Mouse (Mus musculus): ENCODE measurements around the gene Panx2. TPM values are rescaled to one million over a fixed set of nuclear protein-coding genes. Genes with fewer than 3 reads are reported as not detected.

Gene Panx2
- total and polyA plus RNA-seq, 3 experiments, result 0.01 to 0.11 TPM; not detected in 1

DNA sequence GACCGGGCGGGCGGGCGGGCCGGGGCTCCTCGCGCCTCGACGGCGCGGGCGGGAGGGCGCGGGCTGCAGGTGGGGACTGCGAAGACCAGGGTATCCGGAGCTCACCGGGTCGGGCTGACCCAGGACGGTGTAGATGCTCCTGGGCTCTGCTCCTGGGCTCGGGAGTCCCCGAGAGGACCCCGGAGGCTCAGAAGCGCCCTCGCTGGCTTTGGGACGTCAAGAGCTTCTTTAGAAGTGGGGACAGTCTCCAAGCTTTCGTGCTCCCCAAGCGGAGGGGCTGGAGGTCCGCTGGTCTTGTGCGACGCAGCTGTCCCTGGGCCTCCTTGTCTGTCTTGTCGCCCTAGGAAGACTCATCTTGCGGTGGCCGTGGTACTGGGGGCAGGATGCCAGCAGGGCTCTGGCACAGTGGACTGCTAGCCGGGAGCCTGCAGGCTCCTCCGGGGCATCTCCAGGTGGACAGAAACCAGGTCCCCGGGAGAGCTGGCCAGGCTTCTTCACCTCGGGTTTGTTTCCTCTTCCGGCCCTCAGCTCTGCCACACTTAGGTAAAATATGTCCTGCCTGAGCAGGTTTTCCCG lies 16.7 kb downstream of the Panx2 start:
- H3K27me3 ChIP-seq (ENCODE audit: insufficient read depth, low read length), result peaks cover 21% of the 10 kb centered on the region
- TF ChIP-seq GATA1 (IDR thresholded peaks at IDR 0.05; ENCODE audit: borderline replicate concordance, low read length) (no peak), POLR2AphosphoS5 (IDR thresholded peaks at IDR 0.05; ENCODE audit: insufficient replicate concordance, low read depth, low read length) (no peak), GATA2 (IDR thresholded peaks at IDR 0.05; ENCODE audit: borderline replicate concordance, low read depth, low read length) (no peak), CTCF (IDR thresholded peaks at IDR 0.05; ENCODE audit: low read depth, low read length) (no peak), TAL1 (conservative IDR thresholded peaks at IDR 0.05; ENCODE audit: low read depth, low read length) (no peak)
- DNase-seq (ENCODE audit: low spot score) (peak; percentile 38), ATAC-seq (ENCODE audit: extremely low read depth, insufficient number of reproducible peaks, low FRiP score, poor library complexity, severe bottlenecking) (no peak)
- peak overlapping the region; percentile 82 for H3K4me3 ChIP-seq (ENCODE audit: low read depth, low read length)
- peaks cover 63% of the 10 kb centered on the region for H3K4me1 ChIP-seq (ENCODE audit: insufficient read depth, low read depth, low read length)
- H3K9me3 ChIP-seq (replicated peaks), result no peaks in the 10 kb centered on the region
- H3K36me3 ChIP-seq (replicated peaks), result peaks cover 29% of the 10 kb centered on the region

DNA sequence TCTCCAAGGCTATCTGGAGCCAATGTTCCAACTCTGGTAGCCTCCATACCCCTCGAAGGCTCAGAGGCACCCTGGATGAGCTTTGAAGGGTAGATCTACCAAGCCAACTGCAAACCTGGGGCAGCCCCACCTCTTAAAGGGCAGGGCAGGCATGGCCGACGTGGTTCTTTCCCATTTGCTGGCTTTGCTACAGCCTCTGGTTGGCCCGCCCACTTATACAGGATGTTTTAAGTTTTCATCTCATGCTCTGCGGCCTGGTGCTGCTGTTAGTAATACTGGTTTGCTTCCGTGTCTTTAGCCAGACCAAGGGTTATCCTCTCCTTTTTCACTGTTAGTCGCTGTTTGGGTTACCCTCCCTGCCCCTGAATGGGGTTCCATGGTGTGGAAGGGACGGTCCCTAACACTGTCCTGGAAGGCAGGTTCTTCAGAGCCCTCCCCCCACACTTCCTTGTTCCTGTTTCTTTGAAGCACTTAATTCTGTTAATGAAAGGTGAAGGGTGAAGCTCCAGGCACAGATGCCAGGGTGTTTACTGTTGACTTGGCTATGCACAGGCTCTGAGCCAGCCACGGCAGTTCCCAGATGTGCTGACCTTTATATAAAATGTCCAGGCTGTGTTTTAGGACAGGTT lies 18.8 kb downstream of the Panx2 start:
- peaks cover 65% of the 10 kb centered on the region for H3K4me1 ChIP-seq (ENCODE audit: insufficient read depth, low read depth, low read length)
- H3K4me3 ChIP-seq (ENCODE audit: low read depth, low read length), result peak overlapping the region; percentile 65

DNA sequence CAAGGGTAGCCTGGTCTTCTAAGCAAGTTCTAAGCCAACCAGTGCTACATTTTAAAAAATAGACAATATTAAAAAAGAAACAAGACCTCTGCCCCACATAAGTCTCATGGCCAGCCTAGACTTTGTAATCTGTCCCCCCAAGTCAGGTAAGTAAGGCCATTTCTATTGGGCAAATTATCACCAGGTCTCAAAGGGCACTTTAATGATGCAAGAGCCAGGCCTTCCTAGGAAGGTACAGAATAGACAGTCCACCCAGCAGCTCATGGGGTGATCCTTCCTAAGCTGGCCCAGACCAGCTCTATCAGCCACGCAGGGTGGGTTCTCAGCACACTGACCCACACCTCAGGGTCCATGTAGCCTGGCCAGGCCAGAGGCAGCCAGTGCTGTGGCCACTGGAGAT lies 24.4 kb downstream of the Panx2 start:
- DNase-seq (ENCODE audit: low spot score) (no peak), ATAC-seq (ENCODE audit: extremely low read depth, insufficient number of reproducible peaks, low FRiP score, poor library complexity, severe bottlenecking) (no peak)
- no peaks in the 10 kb centered on the region for H3K27me3 ChIP-seq (ENCODE audit: insufficient read depth, low read length)
- peaks cover 28% of the 10 kb centered on the region for H3K4me1 ChIP-seq (ENCODE audit: insufficient read depth, low read depth, low read length)
- no peaks in the 10 kb centered on the region for H3K9me3 ChIP-seq (replicated peaks)
- H3K4me3 ChIP-seq (ENCODE audit: low read depth, low read length), result no peak overlapping the region
- peaks cover 91% of the 10 kb centered on the region for H3K36me3 ChIP-seq (replicated peaks)
- TF ChIP-seq GATA2 (IDR thresholded peaks at IDR 0.05; ENCODE audit: borderline replicate concordance, low read depth, low read length), result no peak
- no peak for TF ChIP-seq GATA1 (IDR thresholded peaks at IDR 0.05; ENCODE audit: borderline replicate concordance, low read length)
- TF ChIP-seq POLR2AphosphoS5 (IDR thresholded peaks at IDR 0.05; ENCODE audit: insufficient replicate concordance, low read depth, low read length), result no peak
- TF ChIP-seq TAL1 (conservative IDR thresholded peaks at IDR 0.05; ENCODE audit: low read depth, low read length), result no peak
- no peak for TF ChIP-seq CTCF (IDR thresholded peaks at IDR 0.05; ENCODE audit: low read depth, low read length)

More for the DNA sequence above, 18.8 kb downstream of the Panx2 start:
- ATAC-seq (ENCODE audit: extremely low read depth, insufficient number of reproducible peaks, low FRiP score, poor library complexity, severe bottlenecking), result peak; percentile 76
- peak; percentile 89 for DNase-seq (ENCODE audit: low spot score)
- Histone ChIP-seq H3K36me3 (replicated peaks) (peaks cover 50% of the 10 kb centered on the region), H3K27me3 (ENCODE audit: insufficient read depth, low read length) (peaks cover 6% of the 10 kb centered on the region; the same call in 1 of the 2 replicates), H3K9me3 (replicated peaks) (no peaks in the 10 kb centered on the region)
- no peak for TF ChIP-seq TAL1 (conservative IDR thresholded peaks at IDR 0.05; ENCODE audit: low read depth, low read length)
- TF ChIP-seq GATA1 (IDR thresholded peaks at IDR 0.05; ENCODE audit: borderline replicate concordance, low read length), result no peak
- TF ChIP-seq CTCF (IDR thresholded peaks at IDR 0.05; ENCODE audit: low read depth, low read length), result no peak

DNA sequence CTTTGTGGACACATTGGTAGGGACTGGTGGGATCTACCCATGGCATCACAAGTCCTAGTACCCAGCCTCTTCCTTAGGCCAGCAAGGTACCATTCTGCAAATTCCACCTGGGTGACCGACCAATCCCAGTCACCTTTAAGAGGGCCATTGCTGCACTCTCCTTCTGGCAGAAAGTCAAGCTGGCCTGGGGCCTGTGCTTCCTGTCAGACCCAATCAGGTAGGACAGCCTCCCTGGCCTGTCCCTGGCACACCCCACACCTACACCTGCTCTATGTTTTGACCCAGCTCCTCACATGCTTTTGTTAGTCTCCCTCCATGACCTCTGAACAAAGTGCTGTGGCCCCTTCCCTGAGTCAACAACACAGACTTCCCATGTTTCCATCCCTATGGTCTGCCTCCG lies 25.3 kb downstream of the Panx2 start:
- Histone ChIP-seq H3K4me1 (ENCODE audit: insufficient read depth, low read depth, low read length) (peaks cover 27% of the 10 kb centered on the region), H3K36me3 (replicated peaks) (peaks cover 83% of the 10 kb centered on the region), H3K4me3 (ENCODE audit: low read depth, low read length) (no peak overlapping the region), H3K9me3 (replicated peaks) (no peaks in the 10 kb centered on the region), H3K27me3 (ENCODE audit: insufficient read depth, low read length) (no peaks in the 10 kb centered on the region)
- TF ChIP-seq TAL1 (conservative IDR thresholded peaks at IDR 0.05; ENCODE audit: low read depth, low read length), result no peak
- TF ChIP-seq CTCF (IDR thresholded peaks at IDR 0.05; ENCODE audit: low read depth, low read length), result no peak
- no peak for TF ChIP-seq POLR2AphosphoS5 (IDR thresholded peaks at IDR 0.05; ENCODE audit: insufficient replicate concordance, low read depth, low read length)
- TF ChIP-seq GATA2 (IDR thresholded peaks at IDR 0.05; ENCODE audit: borderline replicate concordance, low read depth, low read length), result no peak
- TF ChIP-seq GATA1 (IDR thresholded peaks at IDR 0.05; ENCODE audit: borderline replicate concordance, low read length), result no peak
- DNase-seq (ENCODE audit: low spot score) (no peak), ATAC-seq (ENCODE audit: extremely low read depth, insufficient number of reproducible peaks, low FRiP score, poor library complexity, severe bottlenecking) (no peak)

DNA sequence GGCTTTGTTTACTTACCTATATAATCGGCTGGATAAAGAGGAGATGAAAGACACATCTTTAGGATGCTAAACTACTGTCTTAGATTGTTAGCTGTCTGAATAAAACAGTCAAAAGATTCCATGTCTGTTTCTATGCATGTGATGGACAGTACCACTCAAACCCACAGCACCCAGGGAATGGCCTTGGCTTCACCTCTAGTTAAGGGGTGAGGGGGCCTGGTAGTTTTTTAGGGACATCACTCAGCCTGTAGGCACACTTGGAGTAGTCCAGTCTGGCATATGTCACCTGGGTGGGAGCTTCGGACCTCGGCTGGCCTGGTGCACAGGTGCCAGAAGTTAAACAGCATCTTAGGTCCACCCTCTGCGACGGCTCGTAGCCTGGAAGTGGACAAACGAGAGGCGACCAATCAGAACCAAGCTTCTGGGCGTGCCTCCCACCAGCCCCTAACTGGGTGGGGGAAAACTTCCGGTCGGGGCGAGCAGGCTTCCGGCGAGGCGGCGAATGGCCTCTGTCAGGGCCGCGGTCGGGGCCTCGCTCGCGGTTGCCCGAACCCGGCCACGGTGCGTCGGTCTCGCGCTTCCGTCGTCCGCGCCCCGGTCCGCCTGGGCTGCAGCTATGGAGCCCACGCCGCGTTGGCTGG lies 29.2 kb downstream of the Panx2 start, which contains the start of gene Selenoo:
TSS of gene Selenoo (plus strand) at position 478 of the 641 bp plus-strand sequence.
- H3K27me3 ChIP-seq (ENCODE audit: insufficient read depth, low read length), result no peaks in the 10 kb centered on the region
- ATAC-seq (ENCODE audit: extremely low read depth, insufficient number of reproducible peaks, low FRiP score, poor library complexity, severe bottlenecking), result peak; percentile 97
- H3K4me1 ChIP-seq (ENCODE audit: insufficient read depth, low read depth, low read length), result peaks cover 28% of the 10 kb centered on the region
- H3K9me3 ChIP-seq (replicated peaks), result no peaks in the 10 kb centered on the region
- DNase-seq (ENCODE audit: low spot score), result peak; percentile 100
- no peak for TF ChIP-seq POLR2AphosphoS5 (IDR thresholded peaks at IDR 0.05; ENCODE audit: insufficient replicate concordance, low read depth, low read length)
- peak within 1 kb of the TSS; percentile 98 for H3K4me3 ChIP-seq (ENCODE audit: low read depth, low read length)
- H3K36me3 ChIP-seq (replicated peaks), result peaks cover 75% of the 10 kb centered on the region

DNA sequence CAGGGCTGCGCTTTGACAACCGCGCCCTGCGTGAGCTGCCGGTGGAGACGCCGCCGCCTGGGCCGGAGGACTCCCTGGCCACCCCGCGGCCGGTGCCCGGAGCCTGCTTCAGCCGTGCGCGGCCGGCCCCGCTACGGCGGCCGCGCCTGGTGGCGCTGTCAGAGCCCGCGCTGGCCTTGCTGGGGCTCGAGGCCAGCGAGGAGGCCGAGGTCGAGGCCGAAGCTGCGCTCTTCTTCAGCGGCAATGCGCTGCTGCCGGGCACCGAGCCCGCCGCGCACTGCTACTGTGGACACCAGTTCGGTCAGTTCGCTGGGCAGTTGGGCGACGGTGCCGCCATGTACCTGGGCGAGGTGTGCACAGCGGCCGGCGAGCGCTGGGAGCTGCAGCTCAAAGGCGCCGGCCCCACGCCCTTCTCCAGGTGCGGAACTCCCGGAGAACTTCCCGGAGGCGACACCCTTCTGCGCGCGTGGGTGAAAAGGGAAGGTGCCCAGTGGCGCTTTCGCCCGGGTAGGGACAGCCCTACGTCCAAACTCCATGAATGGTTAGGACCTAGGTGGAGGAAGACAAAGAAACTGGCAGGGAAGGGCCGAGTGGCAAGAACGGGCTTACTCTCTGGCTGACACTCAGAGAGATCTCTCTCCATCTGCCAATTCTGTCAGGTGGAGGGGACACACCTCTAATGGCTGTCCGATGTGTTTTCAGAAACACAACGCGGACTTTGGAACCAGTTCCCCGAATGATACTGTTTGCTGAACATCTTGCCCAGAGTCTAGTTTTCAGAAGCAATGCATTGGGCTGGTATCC lies 29.9 kb downstream of the Panx2 start:
- no peak for ATAC-seq (ENCODE audit: extremely low read depth, insufficient number of reproducible peaks, low FRiP score, poor library complexity, severe bottlenecking)
- no peak for DNase-seq (ENCODE audit: low spot score)
- Histone ChIP-seq H3K27me3 (ENCODE audit: insufficient read depth, low read length) (no peaks in the 10 kb centered on the region), H3K4me1 (ENCODE audit: insufficient read depth, low read depth, low read length) (peaks cover 24% of the 10 kb centered on the region), H3K4me3 (ENCODE audit: low read depth, low read length) (peak overlapping the region; percentile 98), H3K36me3 (replicated peaks) (peaks cover 75% of the 10 kb centered on the region), H3K9me3 (replicated peaks) (no peaks in the 10 kb centered on the region)
- TF ChIP-seq TAL1 (conservative IDR thresholded peaks at IDR 0.05; ENCODE audit: low read depth, low read length) (no peak), POLR2AphosphoS5 (IDR thresholded peaks at IDR 0.05; ENCODE audit: insufficient replicate concordance, low read depth, low read length) (no peak), GATA1 (IDR thresholded peaks at IDR 0.05; ENCODE audit: borderline replicate concordance, low read length) (no peak), GATA2 (IDR thresholded peaks at IDR 0.05; ENCODE audit: borderline replicate concordance, low read depth, low read length) (no peak), CTCF (IDR thresholded peaks at IDR 0.05; ENCODE audit: low read depth, low read length) (no peak)
